Mouse (Mus musculus): ENCODE results near the gene Prpf40b.

Gene Prpf40b

GRCm38 (mm10) chr15:99295484-99295981, 646 bp downstream of the Prpf40b start, which contains the start of gene Fam186b:
Gene Fam186b, minus strand, starts transcription at chr15:99295888.
- DNase-seq: peak; percentile 60

- no peak for DNase-seq
Measured at GRCm38 (mm10) chr15:99296213-99296612, 1.3 kb downstream of the Prpf40b start.

- no peak for DNase-seq
Measured at GRCm38 (mm10) chr15:99307476-99307875, 12.6 kb downstream of the Prpf40b start.

- no peak for DNase-seq
Measured at GRCm38 (mm10) chr15:99309549-99309948, 14.7 kb downstream of the Prpf40b start.

GRCm38 (mm10) chr15:99310617-99311016, 15.7 kb downstream of the Prpf40b start:
- DNase-seq: no peak

GRCm38 (mm10) chr15:99314891-99315290, 20.0 kb downstream of the Prpf40b start:
- DNase-seq: no peak

GRCm38 (mm10) chr15:99316314-99317266, 21.7 kb downstream of the Prpf40b start:
- peak; percentile 87 for DNase-seq

- DNase-seq: no peak
Measured at GRCm38 (mm10) chr15:99317267-99317651, 22.4 kb downstream of the Prpf40b start.

GRCm38 (mm10) chr15:99318071-99318470, 23.2 kb downstream of the Prpf40b start:
- no peak for DNase-seq

GRCm38 (mm10) chr15:99318861-99319410, 24.0 kb downstream of the Prpf40b start:
- no peak for DNase-seq

GRCm38 (mm10) chr15:99319411-99319871, 24.6 kb downstream of the Prpf40b start:
- DNase-seq: no peak

GRCm38 (mm10) chr15:99320168-99320674, 25.3 kb downstream of the Prpf40b start:
- no peak for DNase-seq

GRCm38 (mm10) chr15:99320978-99321377, 26.1 kb downstream of the Prpf40b start:
- no peak for DNase-seq

- DNase-seq: no peak
Measured at GRCm38 (mm10) chr15:99324151-99324550, 29.3 kb downstream of the Prpf40b start.

- no peak for DNase-seq
Measured at GRCm38 (mm10) chr15:99325598-99325997, 30.7 kb downstream of the Prpf40b start.

GRCm38 (mm10) chr15:99326407-99326806, 31.5 kb downstream of the Prpf40b start:
- peak; percentile 6 for DNase-seq

- DNase-seq: peak; percentile 84
Measured at GRCm38 (mm10) chr15:99326959-99327358, 32.1 kb downstream of the Prpf40b start.

GRCm38 (mm10) chr15:99328011-99328410, 33.1 kb downstream of the Prpf40b start:
- no peak for DNase-seq

GRCm38 (mm10) chr15:99330324-99330723, 35.4 kb downstream of the Prpf40b start:
- DNase-seq: no peak

- DNase-seq: no peak
Measured at GRCm38 (mm10) chr15:99331341-99331740, 36.5 kb downstream of the Prpf40b start.

- no peak for DNase-seq
Measured at GRCm38 (mm10) chr15:99332111-99332510, 37.2 kb downstream of the Prpf40b start.

GRCm38 (mm10) chr15:99332921-99333675, 38.2 kb downstream of the Prpf40b start:
- peak; percentile 79 for DNase-seq

- DNase-seq: no peak
Measured at GRCm38 (mm10) chr15:99333676-99334065, 38.8 kb downstream of the Prpf40b start.

Data from thymus, postnatal 4 days (tissue).